Mouse (Mus musculus) gastrocnemius, postnatal 14 days (tissue): ENCODE data around the gene Psmd10. TPM values are rescaled to one million over a fixed set of nuclear protein-coding genes. Genes with fewer than 3 reads are reported as not detected.

Source experiments
- total RNA-seq, 2 experiments: library from RNA; stranded (reverse); gene quantifications; 2 replicates each; pipeline ENCODE4 v1.2.3; 2021

The Psmd10 gene
- total RNA-seq, 2 experiments from 2014 or later: 10.0 to 12.5 TPM

Other genes starting within 250 kb of the Psmd10 start
- gene Tex13b, start 143.3 kb downstream of the Psmd10 start, total RNA-seq: not detected
- not detected for gene Vsig1, start 49.1 kb downstream of the Psmd10 start, total RNA-seq
- gene Atg4a, start 179 bp upstream of the Psmd10 start, total RNA-seq: 10 to 100 TPM; 19.1 to 20.0 TPM